Mouse (Mus musculus) erythroblast, embryonic 14.5 days (primary cell): ENCODE data around the gene Clca3a1.

Experiments
- GATA1 ChIP-seq: IDR thresholded peaks from 2 replicates; pipeline ENCODE4 v1.6.1; 2012; ENCODE audit warnings: low read length, inconsistent platforms, mixed read lengths
- TAL1 ChIP-seq: IDR thresholded peaks from 3 replicates; pipeline ENCODE4 v1.6.1; 2012; ENCODE audit warnings: low read length, inconsistent platforms, mixed read lengths

DNA sequence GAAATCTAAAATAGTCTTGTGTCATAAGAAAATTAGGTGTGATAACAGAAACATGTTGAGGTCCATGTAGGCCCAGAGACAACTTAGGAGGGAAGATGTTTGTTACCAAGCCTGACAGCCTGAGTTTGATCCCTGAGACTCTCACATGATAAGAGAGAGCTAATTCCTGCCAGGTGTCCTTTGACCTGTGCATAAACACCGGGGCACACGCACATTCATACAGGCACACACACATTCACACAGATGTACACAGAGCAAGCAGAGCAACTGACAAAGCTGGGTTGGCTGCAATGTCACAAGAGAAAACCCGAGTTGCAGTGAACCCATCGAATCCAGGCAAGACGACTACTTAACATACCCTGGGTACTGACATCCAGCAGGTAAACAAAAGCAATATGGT is 52.2 kb downstream of the Clca3a1 start:
- TF ChIP-seq TAL1 (no peak), GATA1 (no peak)
